Mouse (Mus musculus) stomach, postnatal 0 days (tissue): ENCODE data around the gene Zfp94.

ENCODE experiments used
- CTCF ChIP-seq: IDR thresholded peaks from 2 replicates; pipeline ENCODE4 v1.5.1; 2016; ENCODE audit warnings: antibody characterized with exemption, low read depth, mild to moderate bottlenecking, moderate library complexity
- EP300 ChIP-seq: optimal IDR thresholded peaks from 2 replicates; pipeline ENCODE3; 2016; ENCODE audit warnings: antibody characterized with exemption

DNA sequence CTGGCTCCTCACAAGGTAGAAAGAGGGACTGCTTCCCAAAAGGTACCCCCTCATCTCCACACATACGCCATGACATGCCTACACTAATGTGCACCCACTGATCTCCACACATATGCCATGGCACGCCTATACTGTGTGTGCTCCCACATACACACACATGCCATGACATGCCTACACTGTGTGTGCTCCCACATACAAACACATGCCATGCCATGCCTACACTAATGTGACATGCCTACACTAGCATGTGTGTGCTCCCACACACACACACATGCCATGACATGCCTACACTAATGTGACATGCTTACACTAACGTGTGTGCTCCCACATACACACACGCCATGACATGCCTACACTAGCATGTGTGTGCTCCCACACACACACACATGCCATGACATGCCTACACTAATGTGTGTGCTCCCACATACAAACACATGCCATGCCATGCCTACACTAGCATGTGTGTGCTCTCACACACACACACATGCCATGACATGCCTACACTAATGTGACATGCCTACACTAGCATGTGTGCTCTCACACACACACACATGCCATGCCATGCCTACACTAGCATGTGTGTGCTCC, 26.3 kb downstream of the Zfp94 start:
- TF ChIP-seq CTCF (no peak), EP300 (no peak)
